Mouse (Mus musculus) lung, postnatal 25 days (tissue): ENCODE measurements around the gene Tmem211.

ENCODE experiments used
- DNase-seq: peaks from one replicate; pipeline ENCODE4 v3.0.0; 2022; ENCODE audit warnings: low spot score

Gene Tmem211

GRCm38 (mm10) chr5:113271207-113271811, 44.6 kb downstream of the Tmem211 start:
- no peak for DNase-seq

- DNase-seq, result no peak
Measured at GRCm38 (mm10) chr5:113275839-113276238, 49.1 kb downstream of the Tmem211 start.

- peak; percentile 65 for DNase-seq
Measured at GRCm38 (mm10) chr5:113280138-113280856, 53.6 kb downstream of the Tmem211 start.

GRCm38 (mm10) chr5:113281557-113281956, 54.8 kb downstream of the Tmem211 start:
- no peak for DNase-seq

GRCm38 (mm10) chr5:113283726-113284125, 57.0 kb downstream of the Tmem211 start:
- DNase-seq, result no peak

GRCm38 (mm10) chr5:113285541-113285940, 58.8 kb downstream of the Tmem211 start:
- DNase-seq, result no peak

GRCm38 (mm10) chr5:113286048-113286447, 59.3 kb downstream of the Tmem211 start:
- DNase-seq, result no peak

GRCm38 (mm10) chr5:113286591-113287520, 60.1 kb downstream of the Tmem211 start:
- peak; percentile 68 for DNase-seq

- DNase-seq, result no peak
Measured at GRCm38 (mm10) chr5:113287762-113288161, 61.1 kb downstream of the Tmem211 start.

- DNase-seq, result no peak
Measured at GRCm38 (mm10) chr5:113288490-113288889, 61.8 kb downstream of the Tmem211 start.
